Mouse (Mus musculus) lung, adult 2 months (tissue): ENCODE measurements at regions not wholly inside any gene's neighbourhood (a gene's known extent, or its start where the extent isn't known, plus 50 kb on each side); places are given as distances from the start of the nearest gene placed in this dataset.

ENCODE experiments used
- CTCF ChIP-seq: fragments of 200-500 bp; IDR thresholded peaks from 2 replicates; pipeline ENCODE4 v1.5.1; 2011; ENCODE audit warnings: mild to moderate bottlenecking, low read length, control low read depth; ENCODE audit not compliant: insufficient read depth
- POLR2A ChIP-seq: fragments of 200-500 bp; IDR thresholded peaks from 2 replicates; pipeline ENCODE4 v1.6.1; 2011; ENCODE audit warnings: low read depth, mild to moderate bottlenecking, control low read depth, low read length, borderline replicate concordance; ENCODE audit errors: extremely low read depth

- no peak for TF ChIP-seq CTCF
- no peak for TF ChIP-seq POLR2A
These were observed 190.8 kb upstream of the Ppargc1a start for GRCm38 (mm10) chr5:51758289-51758688.
